Comparison of ENCODE assay signal across 8 mouse cellular contexts in genomic region chr7:132720562-132720961, GRCm38 (mm10).
DNase-seq lines count a peak whose midpoint lies in the region; ATAC-seq and TF ChIP-seq lines count a peak whose summit lies in the region.

No protein-coding gene starts in this region.

- peaks cover 4% of the 10 kb centered on the region for H3K36me3 ChIP-seq in midbrain, embryonic 10.5 days
- H3K36me3 ChIP-seq in midbrain, embryonic 16.5 days (ENCODE audit: control insufficient read depth, insufficient read depth, low read length): no peaks in the 10 kb centered on the region
- H3K36me3 ChIP-seq in spleen, adult 2 months (ENCODE audit: control insufficient read depth, insufficient read depth, low read length): peaks cover 2% of the 10 kb centered on the region

- intact Hi-C loops in gastrocnemius, adult 2 months (cut with DNase I): no loop called here
- intact Hi-C loops in left cerebral cortex, postnatal 14 days (cut with DNase I): loop anchor here (2.0 kb wide), 1 partner anchor 90 kb away; no protein-coding TSS in a partner anchor

- no peak for TF ChIP-seq POLR2A in spleen, adult 2 months (IDR thresholded peaks at IDR 0.05; ENCODE audit: low read depth, low read length)

- H3K4me1 ChIP-seq in midbrain, embryonic 10.5 days: peaks cover 34% of the 10 kb centered on the region
- no peaks in the 10 kb centered on the region; the same call in 1 of the 2 replicates for H3K4me1 ChIP-seq in midbrain, embryonic 16.5 days (ENCODE audit: control insufficient read depth, insufficient read depth, low read length)
- H3K4me1 ChIP-seq in spleen, adult 2 months (ENCODE audit: control insufficient read depth, insufficient read depth, insufficient read length): peaks cover 52% of the 10 kb centered on the region

- DNase-seq in gastrocnemius, adult 2 months: peak; percentile 79
- DNase-seq in gastrocnemius, adult 18-20 months (ENCODE audit: low spot score): no peak
- no peak for DNase-seq in midbrain, embryonic 10.5 days (ENCODE audit: low spot score)
- peak; percentile 43 to 49 for DNase-seq in left cerebral cortex, postnatal 14 days (ENCODE audit: low spot score in 2 of 2)
- peak; percentile 73 to 88 for DNase-seq in spleen, adult 2 months (ENCODE audit: low read depth in 1 of 2, low spot score in 2 of 2)
- no peak for DNase-seq in heart, postnatal 4 days
- DNase-seq in ovary, postnatal 36 days (ENCODE audit: low spot score): no peak

- no peak for ATAC-seq in midbrain, embryonic 16.5 days

- 88% methylated on average over 8 of the region's 8 CpGs for WGBS in midbrain, embryonic 10.5 days
- WGBS in midbrain, embryonic 16.5 days: 75% methylated on average over 8 of the region's 8 CpGs
- WGBS in spleen, adult 2 months: 46% methylated on average over 8 of the region's 8 CpGs

- H3K4me2 ChIP-seq in midbrain, embryonic 16.5 days (ENCODE audit: low read length): no peak overlapping the region

- peak overlapping the region; percentile 72 for H3K27ac ChIP-seq in gastrocnemius, adult 2 months
- H3K27ac ChIP-seq in midbrain, embryonic 10.5 days (replicated peaks): peak overlapping the region; percentile 43; the same call in 1 of the 2 replicates
- no peak overlapping the region for H3K27ac ChIP-seq in midbrain, embryonic 16.5 days (ENCODE audit: low read length)
- peak overlapping the region; percentile 74 for H3K27ac ChIP-seq in spleen, adult 2 months (ENCODE audit: insufficient read depth, low read length)

- no peak overlapping the region for H3K9ac ChIP-seq in midbrain, embryonic 16.5 days (ENCODE audit: low read depth, low read length)

- no peak for TF ChIP-seq CTCF in gastrocnemius, adult 2 months (IDR thresholded peaks at IDR 0.05)
- no peak for TF ChIP-seq CTCF in spleen, adult 2 months (IDR thresholded peaks at IDR 0.05; ENCODE audit: extremely low read depth, insufficient read depth, insufficient read length, insufficient replicate concordance)

- no peaks in the 10 kb centered on the region for H3K9me3 ChIP-seq in midbrain, embryonic 10.5 days (replicated peaks)
- H3K9me3 ChIP-seq in midbrain, embryonic 16.5 days (replicated peaks; ENCODE audit: control insufficient read depth, low read length, poor library complexity, severe bottlenecking): no peaks in the 10 kb centered on the region

- H3K27me3 ChIP-seq in midbrain, embryonic 10.5 days (ENCODE audit: low read depth, poor library complexity, severe bottlenecking): no peaks in the 10 kb centered on the region
- no peaks in the 10 kb centered on the region for H3K27me3 ChIP-seq in midbrain, embryonic 16.5 days (ENCODE audit: control insufficient read depth, insufficient read depth, low read depth, low read length)
- no peaks in the 10 kb centered on the region for H3K27me3 ChIP-seq in spleen, adult 2 months (ENCODE audit: control insufficient read depth, insufficient read depth, low read length)

- H3K4me3 ChIP-seq in gastrocnemius, adult 2 months: no peak overlapping the region
- H3K4me3 ChIP-seq in midbrain, embryonic 10.5 days: no peak overlapping the region
- H3K4me3 ChIP-seq in midbrain, embryonic 16.5 days (ENCODE audit: low read depth, low read length): no peak overlapping the region
- H3K4me3 ChIP-seq in spleen, adult 2 months (ENCODE audit: extremely low read depth, insufficient read depth, insufficient read length): peak overlapping the region; percentile 17; the same call in 1 of the 2 replicates

Comparison
In these comparisons a context has a peak if more than half of its experiments do, and no peak if none do; other contexts are left out.
1. DNase-seq: peak in gastrocnemius, adult 2 months (single experiment), left cerebral cortex, postnatal 14 days (2 of 2) and spleen, adult 2 months (2 of 2); none in gastrocnemius, adult 18-20 months (single experiment), midbrain, embryonic 10.5 days (single experiment), heart, postnatal 4 days (single experiment) and ovary, postnatal 36 days (single experiment).